Mouse (Mus musculus): ENCODE measurements at regions not wholly inside any gene's neighbourhood (a gene's known extent, or its start where the extent isn't known, plus 50 kb on each side); places are given as distances from the start of the nearest gene placed in this dataset.

DNA sequence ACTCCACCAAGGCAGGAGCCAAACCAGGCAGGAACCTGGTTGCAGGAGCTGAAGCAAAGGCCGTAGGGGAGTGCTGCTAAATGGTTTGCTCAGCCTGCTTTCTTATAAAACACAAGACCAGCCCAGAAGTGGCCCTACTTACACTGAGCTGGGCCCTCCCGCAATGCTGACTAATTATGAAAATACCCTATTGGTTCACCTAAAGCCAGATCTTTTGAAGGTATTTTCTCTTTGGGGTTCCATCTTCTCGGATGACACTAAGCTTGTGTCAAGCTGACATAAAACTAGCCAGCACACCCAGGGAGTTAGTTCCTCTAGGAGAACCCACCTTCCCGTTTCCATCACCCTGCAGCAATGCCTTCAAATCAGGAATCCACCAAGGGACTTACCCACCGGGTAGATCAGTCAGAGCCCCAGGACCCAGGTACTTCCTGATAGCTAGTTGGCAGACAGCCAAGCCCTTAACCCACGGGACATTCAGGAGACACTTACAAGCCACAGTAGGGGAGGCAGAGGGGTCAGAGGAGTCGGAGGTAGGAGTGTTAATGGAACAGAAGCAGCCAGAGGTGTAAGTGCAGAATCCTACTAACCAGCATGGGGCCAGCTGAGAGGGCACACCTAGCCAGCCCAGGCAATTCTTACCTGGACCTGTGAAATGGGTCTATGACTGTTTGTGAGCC is 158.9 kb downstream of the Rab11fip4 start:
- DNase-seq (ENCODE audit: low spot score), result no peak
- H3K36me3 ChIP-seq (replicated peaks), result no peaks in the 10 kb centered on the region
- TF ChIP-seq GATA1 (IDR thresholded peaks at IDR 0.05; ENCODE audit: borderline replicate concordance, low read length) (no peak), CTCF (IDR thresholded peaks at IDR 0.05; ENCODE audit: low read depth, low read length) (no peak), GATA2 (IDR thresholded peaks at IDR 0.05; ENCODE audit: borderline replicate concordance, low read depth, low read length) (no peak), TAL1 (conservative IDR thresholded peaks at IDR 0.05; ENCODE audit: low read depth, low read length) (no peak), POLR2AphosphoS5 (IDR thresholded peaks at IDR 0.05; ENCODE audit: insufficient replicate concordance, low read depth, low read length) (no peak)
- H3K4me1 ChIP-seq (ENCODE audit: insufficient read depth, low read depth, low read length), result no peaks in the 10 kb centered on the region
- H3K4me3 ChIP-seq (ENCODE audit: low read depth, low read length), result no peak overlapping the region
- peaks cover 14% of the 10 kb centered on the region; the same call in 1 of the 2 replicates for H3K27me3 ChIP-seq (ENCODE audit: insufficient read depth, low read length)
- peaks cover 7% of the 10 kb centered on the region for H3K9me3 ChIP-seq (replicated peaks)
- no peak for ATAC-seq (ENCODE audit: extremely low read depth, insufficient number of reproducible peaks, low FRiP score, poor library complexity, severe bottlenecking)

DNA sequence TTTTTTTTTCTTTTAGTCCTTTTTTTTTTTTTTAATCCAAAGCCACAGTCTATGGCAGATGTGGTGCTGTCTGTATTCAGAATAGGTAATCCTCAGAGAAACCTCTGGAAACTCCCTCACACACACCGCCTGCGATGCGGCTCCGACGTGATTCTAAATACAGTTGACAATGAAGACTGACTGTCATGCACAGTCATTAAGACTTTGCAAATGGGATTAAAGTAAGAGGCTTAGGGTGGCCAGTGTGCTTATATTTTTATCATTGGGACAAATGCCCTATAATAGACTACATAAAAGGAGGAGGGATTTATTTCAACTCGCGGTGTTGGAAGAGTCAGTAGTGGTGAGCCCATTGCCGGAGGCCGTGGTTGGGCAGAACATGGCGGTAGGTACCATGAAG is 158.1 kb downstream of the Rab11fip4 start:
- no peaks in the 10 kb centered on the region for H3K36me3 ChIP-seq (replicated peaks)
- H3K9me3 ChIP-seq (replicated peaks), result peaks cover 7% of the 10 kb centered on the region
- no peaks in the 10 kb centered on the region for H3K4me1 ChIP-seq (ENCODE audit: insufficient read depth, low read depth, low read length)
- peaks cover 14% of the 10 kb centered on the region; the same call in 1 of the 2 replicates for H3K27me3 ChIP-seq (ENCODE audit: insufficient read depth, low read length)
- DNase-seq (ENCODE audit: low spot score), result no peak
- no peak overlapping the region for H3K4me3 ChIP-seq (ENCODE audit: low read depth, low read length)
- no peak for ATAC-seq (ENCODE audit: extremely low read depth, insufficient number of reproducible peaks, low FRiP score, poor library complexity, severe bottlenecking)
- TF ChIP-seq GATA2 (IDR thresholded peaks at IDR 0.05; ENCODE audit: borderline replicate concordance, low read depth, low read length) (no peak), GATA1 (IDR thresholded peaks at IDR 0.05; ENCODE audit: borderline replicate concordance, low read length) (no peak), CTCF (IDR thresholded peaks at IDR 0.05; ENCODE audit: low read depth, low read length) (no peak), TAL1 (conservative IDR thresholded peaks at IDR 0.05; ENCODE audit: low read depth, low read length) (no peak), POLR2AphosphoS5 (IDR thresholded peaks at IDR 0.05; ENCODE audit: insufficient replicate concordance, low read depth, low read length) (no peak)

DNA sequence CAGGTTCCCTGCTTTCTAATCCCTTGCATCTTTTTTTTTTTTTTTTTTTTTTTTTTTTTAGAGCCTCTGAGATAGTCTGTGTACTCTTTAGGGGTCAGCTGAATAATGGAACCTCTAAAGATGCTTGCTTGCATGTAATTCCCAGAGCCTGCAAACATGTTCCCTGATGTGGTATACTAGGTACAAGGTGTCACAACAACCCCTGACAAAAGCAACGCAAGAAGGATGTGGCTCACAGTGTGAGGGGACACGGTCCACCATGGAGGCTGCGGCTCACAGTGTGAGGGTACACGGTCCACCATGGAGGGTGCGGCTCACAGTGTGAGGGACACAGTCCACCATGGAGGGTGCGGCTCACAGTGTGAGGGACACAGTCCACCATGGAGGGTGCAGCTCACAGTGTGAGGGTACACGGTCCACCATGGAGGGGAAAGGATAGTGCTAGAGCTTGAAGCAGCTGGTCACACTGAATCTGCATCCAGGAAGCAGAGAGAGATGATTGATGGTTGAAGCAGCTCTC is 157.7 kb downstream of the Rab11fip4 start:
- TF ChIP-seq CTCF (IDR thresholded peaks at IDR 0.05; ENCODE audit: low read depth, low read length) (no peak), POLR2AphosphoS5 (IDR thresholded peaks at IDR 0.05; ENCODE audit: insufficient replicate concordance, low read depth, low read length) (no peak), GATA2 (IDR thresholded peaks at IDR 0.05; ENCODE audit: borderline replicate concordance, low read depth, low read length) (no peak), TAL1 (conservative IDR thresholded peaks at IDR 0.05; ENCODE audit: low read depth, low read length) (no peak), GATA1 (IDR thresholded peaks at IDR 0.05; ENCODE audit: borderline replicate concordance, low read length) (no peak)
- ATAC-seq (ENCODE audit: extremely low read depth, insufficient number of reproducible peaks, low FRiP score, poor library complexity, severe bottlenecking) (no peak), DNase-seq (ENCODE audit: low spot score) (no peak)
- Histone ChIP-seq H3K9me3 (replicated peaks) (peaks cover 7% of the 10 kb centered on the region), H3K27me3 (ENCODE audit: insufficient read depth, low read length) (peaks cover 14% of the 10 kb centered on the region; the same call in 1 of the 2 replicates), H3K36me3 (replicated peaks) (no peaks in the 10 kb centered on the region), H3K4me1 (ENCODE audit: insufficient read depth, low read depth, low read length) (no peaks in the 10 kb centered on the region), H3K4me3 (ENCODE audit: low read depth, low read length) (peak overlapping the region; percentile 30; the same call in 1 of the 2 replicates)

DNA sequence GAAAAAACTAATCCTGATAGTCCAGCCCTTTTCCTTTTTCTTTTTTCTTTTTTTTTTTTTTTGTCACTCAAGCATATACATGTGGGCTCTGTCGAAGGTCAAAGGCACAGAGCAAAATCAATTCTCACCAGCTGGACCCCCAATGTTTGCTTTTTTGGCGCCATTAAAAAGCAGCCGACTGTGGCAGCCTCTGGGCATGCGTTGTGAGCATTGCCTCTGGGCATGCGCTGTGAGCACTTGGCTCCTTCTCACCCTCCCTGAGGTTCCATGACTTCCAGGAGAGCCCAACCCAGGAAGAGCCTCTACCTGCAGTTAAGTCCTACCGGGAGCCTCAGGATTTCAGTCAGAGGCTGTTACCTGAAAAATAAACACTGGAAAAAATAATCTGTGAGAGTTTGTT is 156.8 kb downstream of the Rab11fip4 start:
- Histone ChIP-seq H3K36me3 (replicated peaks) (no peaks in the 10 kb centered on the region), H3K4me1 (ENCODE audit: insufficient read depth, low read depth, low read length) (no peaks in the 10 kb centered on the region), H3K9me3 (replicated peaks) (peaks cover 7% of the 10 kb centered on the region), H3K27me3 (ENCODE audit: insufficient read depth, low read length) (peaks cover 14% of the 10 kb centered on the region; the same call in 1 of the 2 replicates), H3K4me3 (ENCODE audit: low read depth, low read length) (no peak overlapping the region)
- TF ChIP-seq GATA2 (IDR thresholded peaks at IDR 0.05; ENCODE audit: borderline replicate concordance, low read depth, low read length) (no peak), POLR2AphosphoS5 (IDR thresholded peaks at IDR 0.05; ENCODE audit: insufficient replicate concordance, low read depth, low read length) (no peak), CTCF (IDR thresholded peaks at IDR 0.05; ENCODE audit: low read depth, low read length) (no peak), TAL1 (conservative IDR thresholded peaks at IDR 0.05; ENCODE audit: low read depth, low read length) (no peak), GATA1 (IDR thresholded peaks at IDR 0.05; ENCODE audit: borderline replicate concordance, low read length) (no peak)
- DNase-seq (ENCODE audit: low spot score) (no peak), ATAC-seq (ENCODE audit: extremely low read depth, insufficient number of reproducible peaks, low FRiP score, poor library complexity, severe bottlenecking) (no peak)

All from G1E (cell line).